Mouse (Mus musculus): Measurements from ENCODE around the gene Nmnat1. TPM values are rescaled to one million over a fixed set of nuclear protein-coding genes. Genes with fewer than 3 reads are reported as not detected.
"Not testable (repeated sequence)": the region's sequence is repeated elsewhere in the genome, so short reads cannot be mapped to it uniquely, and the experiment has no call there.

Gene Nmnat1
- total and polyA plus RNA-seq, 3 experiments: 8.6 to 11.4 (median 10.9) TPM

GRCm38 (mm10) chr4:149442436-149442835, 42.6 kb downstream of the Nmnat1 start:
- dilution Hi-C loops (cut with MboI; ENCODE audit: extremely low pct_ligation_motif_present, extremely low pct_unique_long_range_greater_than_20kb, low sequenced_read_pairs): no loop called here
- DNase-seq (ENCODE audit: extremely low read depth): no peak
- Histone ChIP-seq H3K27ac (ENCODE audit: insufficient read depth, low read depth) (no peak overlapping the region), H3K4me3 (replicated peaks in 1 of 3; ENCODE audit: low read depth in 2 of 3, low read length in 2 of 3, poor library complexity in 1 of 3) (no peak overlapping the region), H3K27me3 (replicated peaks) (no peaks in the 10 kb centered on the region), H3K9ac (ENCODE audit: insufficient read depth, low read depth) (no peak overlapping the region), H3K4me2 (ENCODE audit: insufficient read depth, low read depth, poor library complexity, severe bottlenecking) (no peak overlapping the region), H3K36me3 (replicated peaks in 1 of 2; ENCODE audit: control insufficient read depth in 1 of 2, insufficient read depth in 1 of 2, low read length in 1 of 2) (no peaks in the 10 kb centered on the region), H3K4me1 (ENCODE audit: control insufficient read depth in 1 of 2, insufficient read depth in 2 of 2) (peaks cover 0 to 13% of the 10 kb centered on the region in 2 experiments; a peak in 3 of 4 replicates), H3K9me3 (replicated peaks; ENCODE audit: low read length) (no peaks in the 10 kb centered on the region), H3K79me2 (replicated peaks; ENCODE audit: control insufficient read depth, extremely low read depth, insufficient read depth, poor library complexity, severe bottlenecking) (no peaks in the 10 kb centered on the region)
- no peak for TF ChIP-seq ELF1 (IDR thresholded peaks at IDR 0.05; ENCODE audit: low read depth, low read length)
- TF ChIP-seq JUND (conservative IDR thresholded peaks at IDR 0.05; ENCODE audit: low read depth, low read length): no peak
- no peak for TF ChIP-seq POLR2A (IDR thresholded peaks at IDR 0.05; ENCODE audit: low read depth, low read length)
- in situ Hi-C loops (cut with MboI; ENCODE audit: low pct_ligation_motif_present, low pct_unique_long_range_greater_than_20kb, low sequenced_read_pairs): no loop called here

- Histone ChIP-seq H3K4me2 (ENCODE audit: insufficient read depth, low read depth, poor library complexity, severe bottlenecking) (no peak overlapping the region), H3K27ac (ENCODE audit: insufficient read depth, low read depth) (no peak overlapping the region), H3K79me2 (replicated peaks; ENCODE audit: control insufficient read depth, extremely low read depth, insufficient read depth, poor library complexity, severe bottlenecking) (no peaks in the 10 kb centered on the region), H3K36me3 (replicated peaks in 1 of 2; ENCODE audit: control insufficient read depth in 1 of 2, insufficient read depth in 1 of 2, low read length in 1 of 2) (no peaks in the 10 kb centered on the region), H3K9me3 (replicated peaks; ENCODE audit: low read length) (no peaks in the 10 kb centered on the region), H3K27me3 (replicated peaks) (no peaks in the 10 kb centered on the region), H3K9ac (ENCODE audit: insufficient read depth, low read depth) (no peak overlapping the region), H3K4me1 (ENCODE audit: control insufficient read depth in 1 of 2, insufficient read depth in 2 of 2) (peaks cover 0 to 8% of the 10 kb centered on the region in 2 experiments; a peak in 3 of 4 replicates), H3K4me3 (replicated peaks in 1 of 3; ENCODE audit: low read depth in 2 of 3, low read length in 2 of 3, poor library complexity in 1 of 3) (no peak overlapping the region)
- TF ChIP-seq CHD1 (IDR thresholded peaks at IDR 0.05; ENCODE audit: low read depth, low read length) (no peak), MAFK (IDR thresholded peaks at IDR 0.05; ENCODE audit: insufficient replicate concordance, low read length) (no peak), ZMIZ1 (IDR thresholded peaks at IDR 0.05; ENCODE audit: low read depth, low read length) (no peak)
- no peak for DNase-seq (ENCODE audit: extremely low read depth)
- in situ Hi-C loops (cut with MboI; ENCODE audit: low pct_ligation_motif_present, low pct_unique_long_range_greater_than_20kb, low sequenced_read_pairs) (no loop called here), dilution Hi-C loops (cut with MboI; ENCODE audit: extremely low pct_ligation_motif_present, extremely low pct_unique_long_range_greater_than_20kb, low sequenced_read_pairs) (no loop called here)
These were observed 44.4 kb downstream of the Nmnat1 start for GRCm38 (mm10) chr4:149440576-149440975.

- TF ChIP-seq ZNF384 (IDR thresholded peaks at IDR 0.05; ENCODE audit: low read depth, low read length): peak; percentile 21; the same call in 1 of the 2 replicates
These were observed 53.1 kb downstream of the Nmnat1 start for GRCm38 (mm10) chr4:149431887-149432286.

GRCm38 (mm10) chr4:149429592-149429991, 55.4 kb downstream of the Nmnat1 start:
- dilution Hi-C loops (cut with MboI; ENCODE audit: extremely low pct_ligation_motif_present, extremely low pct_unique_long_range_greater_than_20kb, low sequenced_read_pairs) (no loop called here), in situ Hi-C loops (cut with MboI; ENCODE audit: low pct_ligation_motif_present, low pct_unique_long_range_greater_than_20kb, low sequenced_read_pairs) (no loop called here)
- Histone ChIP-seq H3K4me3 (replicated peaks in 1 of 3; ENCODE audit: low read depth in 2 of 3, low read length in 2 of 3, poor library complexity in 1 of 3) (no peak overlapping the region), H3K27ac (ENCODE audit: insufficient read depth, low read depth) (no peak overlapping the region), H3K27me3 (replicated peaks) (no peaks in the 10 kb centered on the region), H3K9me3 (replicated peaks; ENCODE audit: low read length) (no peaks in the 10 kb centered on the region), H3K4me1 (ENCODE audit: control insufficient read depth in 1 of 2, insufficient read depth in 2 of 2) (peaks cover 0 to 3% of the 10 kb centered on the region in 2 experiments; a peak in 2 of 4 replicates), H3K36me3 (replicated peaks in 1 of 2; ENCODE audit: control insufficient read depth in 1 of 2, insufficient read depth in 1 of 2, low read length in 1 of 2) (no peaks in the 10 kb centered on the region), H3K79me2 (replicated peaks; ENCODE audit: control insufficient read depth, extremely low read depth, insufficient read depth, poor library complexity, severe bottlenecking) (peaks cover 15% of the 10 kb centered on the region), H3K4me2 (ENCODE audit: insufficient read depth, low read depth, poor library complexity, severe bottlenecking) (no peak overlapping the region), H3K9ac (ENCODE audit: insufficient read depth, low read depth) (no peak overlapping the region)
- no peak for DNase-seq (ENCODE audit: extremely low read depth)
- TF ChIP-seq ETS1 (conservative IDR thresholded peaks at IDR 0.05; ENCODE audit: low read depth, low read length): no peak
- TF ChIP-seq IRF4 (IDR thresholded peaks at IDR 0.05; ENCODE audit: low read depth, low read length): no peak
- TF ChIP-seq POLR2AphosphoS2 (IDR thresholded peaks at IDR 0.05; ENCODE audit: low read depth, low read length): no peak
- no peak for TF ChIP-seq TCF12 (IDR thresholded peaks at IDR 0.05; ENCODE audit: low read depth, low read length)
- TF ChIP-seq MAFK (IDR thresholded peaks at IDR 0.05; ENCODE audit: insufficient replicate concordance, low read length): no peak
- TF ChIP-seq ZC3H11A (IDR thresholded peaks at IDR 0.05; ENCODE audit: low read depth, low read length): no peak
- TF ChIP-seq JUND (conservative IDR thresholded peaks at IDR 0.05; ENCODE audit: low read depth, low read length): no peak
- TF ChIP-seq USF2 (conservative IDR thresholded peaks at IDR 0.05; ENCODE audit: low read depth, low read length): no peak
- TF ChIP-seq USF1 (IDR thresholded peaks at IDR 0.05; ENCODE audit: low read depth, low read length): no peak
- no peak for TF ChIP-seq TBP (conservative IDR thresholded peaks at IDR 0.05; ENCODE audit: low read depth, low read length)
- no peak for TF ChIP-seq KAT2A (IDR thresholded peaks at IDR 0.05; ENCODE audit: insufficient replicate concordance, low read length)

More at GRCm38 (mm10) chr4:149431887-149432286, 53.1 kb downstream of the Nmnat1 start:
- H3K4me1 ChIP-seq (ENCODE audit: control insufficient read depth in 1 of 2, insufficient read depth in 2 of 2); H3K4me3 ChIP-seq (replicated peaks in 1 of 3; ENCODE audit: low read depth in 2 of 3, low read length in 2 of 3, poor library complexity in 1 of 3); H3K79me2 ChIP-seq (replicated peaks; ENCODE audit: control insufficient read depth, extremely low read depth, insufficient read depth, poor library complexity, severe bottlenecking); dilution Hi-C loops (cut with MboI; ENCODE audit: extremely low pct_ligation_motif_present, extremely low pct_unique_long_range_greater_than_20kb, low sequenced_read_pairs); H3K27ac ChIP-seq (ENCODE audit: insufficient read depth, low read depth); H3K9ac ChIP-seq (ENCODE audit: insufficient read depth, low read depth); in situ Hi-C loops (cut with MboI; ENCODE audit: low pct_ligation_motif_present, low pct_unique_long_range_greater_than_20kb, low sequenced_read_pairs); DNase-seq (ENCODE audit: extremely low read depth); H3K27me3 ChIP-seq (replicated peaks); H3K9me3 ChIP-seq (replicated peaks; ENCODE audit: low read length); H3K4me2 ChIP-seq (ENCODE audit: insufficient read depth, low read depth, poor library complexity, severe bottlenecking); H3K36me3 ChIP-seq (replicated peaks in 1 of 2; ENCODE audit: control insufficient read depth in 1 of 2, insufficient read depth in 1 of 2, low read length in 1 of 2): not testable (repeated sequence)

Data from CH12.LX (cell line).